Mouse (Mus musculus): ENCODE results near the gene Capza1. TPM values are rescaled to one million over a fixed set of nuclear protein-coding genes. Genes with fewer than 3 reads are reported as not detected.

Gene Capza1
- polyA plus RNA-seq, 2 experiments: 88.6 to 198 TPM

- H3K4me3 ChIP-seq (replicated peaks; ENCODE audit: low read length): no peak overlapping the region
- no peaks in the 10 kb centered on the region for H3K9me3 ChIP-seq (ENCODE audit: control insufficient read depth, low read length)
- peaks cover 7% of the 10 kb centered on the region; the same call in 1 of the 2 replicates for H3K36me3 ChIP-seq (ENCODE audit: control insufficient read depth, insufficient read depth, low read length)
- no peak overlapping the region for H3K4me2 ChIP-seq (replicated peaks; ENCODE audit: low read depth, low read length, severe bottlenecking)
- H3K4me1 ChIP-seq (ENCODE audit: control insufficient read depth, insufficient read depth, low read length): peaks cover 14% of the 10 kb centered on the region
- H3K27ac ChIP-seq (replicated peaks; ENCODE audit: low read depth, low read length): no peak overlapping the region
- no peaks in the 10 kb centered on the region for H3K27me3 ChIP-seq (ENCODE audit: control insufficient read depth, insufficient read depth, low read length)
- TF ChIP-seq POLR2A (IDR thresholded peaks at IDR 0.05; ENCODE audit: borderline replicate concordance, extremely low read depth, insufficient read depth, insufficient read length): no peak
- DNase-seq (ENCODE audit: low spot score) (no peak), ATAC-seq (ENCODE audit: low FRiP score, low read depth) (no peak)
- WGBS: 89% methylated on average over 4 of the region's 4 CpGs
- H3K9ac ChIP-seq (ENCODE audit: low read depth, low read length, severe bottlenecking): no peak overlapping the region
Measured at GRCm38 (mm10) chr3:104812254-104812653, 52.1 kb downstream of the Capza1 start.

- no peak overlapping the region for H3K4me3 ChIP-seq (replicated peaks; ENCODE audit: low read length)
- DNase-seq (ENCODE audit: low spot score) (no peak), ATAC-seq (ENCODE audit: low FRiP score, low read depth) (no peak)
- no peak overlapping the region for H3K27ac ChIP-seq (replicated peaks; ENCODE audit: low read depth, low read length)
- peaks cover 12% of the 10 kb centered on the region for H3K4me1 ChIP-seq (ENCODE audit: control insufficient read depth, insufficient read depth, low read length)
- no peaks in the 10 kb centered on the region for H3K27me3 ChIP-seq (ENCODE audit: control insufficient read depth, insufficient read depth, low read length)
- peaks cover 7% of the 10 kb centered on the region; the same call in 1 of the 2 replicates for H3K36me3 ChIP-seq (ENCODE audit: control insufficient read depth, insufficient read depth, low read length)
- TF ChIP-seq POLR2A (IDR thresholded peaks at IDR 0.05; ENCODE audit: borderline replicate concordance, extremely low read depth, insufficient read depth, insufficient read length): no peak
- H3K9ac ChIP-seq (ENCODE audit: low read depth, low read length, severe bottlenecking): no peak overlapping the region
- no peaks in the 10 kb centered on the region for H3K9me3 ChIP-seq (ENCODE audit: control insufficient read depth, low read length)
- WGBS: 32% methylated on average over 3 of the region's 3 CpGs
- no peak overlapping the region for H3K4me2 ChIP-seq (replicated peaks; ENCODE audit: low read depth, low read length, severe bottlenecking)
Measured at GRCm38 (mm10) chr3:104811752-104812151, 52.6 kb downstream of the Capza1 start.

- peaks cover 40% of the 10 kb centered on the region for H3K36me3 ChIP-seq (ENCODE audit: control insufficient read depth, insufficient read depth, low read length)
- TF ChIP-seq POLR2A (IDR thresholded peaks at IDR 0.05; ENCODE audit: borderline replicate concordance, extremely low read depth, insufficient read depth, insufficient read length): no peak
Measured at GRCm38 (mm10) chr3:104805539-104805938, 58.8 kb downstream of the Capza1 start.

GRCm38 (mm10) chr3:104804312-104804711 is 60.0 kb downstream of the Capza1 start:
- ATAC-seq (ENCODE audit: low FRiP score, low read depth): no peak
- no peaks in the 10 kb centered on the region for H3K27me3 ChIP-seq (ENCODE audit: control insufficient read depth, insufficient read depth, low read length)
- no peaks in the 10 kb centered on the region for H3K9me3 ChIP-seq (ENCODE audit: control insufficient read depth, low read length)
- TF ChIP-seq POLR2A (IDR thresholded peaks at IDR 0.05; ENCODE audit: borderline replicate concordance, extremely low read depth, insufficient read depth, insufficient read length): no peak
- H3K4me3 ChIP-seq (replicated peaks; ENCODE audit: low read length): no peak overlapping the region
- H3K9ac ChIP-seq (ENCODE audit: low read depth, low read length, severe bottlenecking): no peak overlapping the region
- no peak overlapping the region for H3K4me2 ChIP-seq (replicated peaks; ENCODE audit: low read depth, low read length, severe bottlenecking)
- DNase-seq (ENCODE audit: low spot score): no peak
- H3K4me1 ChIP-seq (ENCODE audit: control insufficient read depth, insufficient read depth, low read length): no peaks in the 10 kb centered on the region
- 91% methylated on average over 10 of the region's 10 CpGs for WGBS
- H3K27ac ChIP-seq (replicated peaks; ENCODE audit: low read depth, low read length): no peak overlapping the region
- H3K36me3 ChIP-seq (ENCODE audit: control insufficient read depth, insufficient read depth, low read length): peaks cover 52% of the 10 kb centered on the region

More at GRCm38 (mm10) chr3:104805539-104805938, 58.8 kb downstream of the Capza1 start:
- Histone ChIP-seq H3K9ac (ENCODE audit: low read depth, low read length, severe bottlenecking) (no peak overlapping the region), H3K4me3 (replicated peaks; ENCODE audit: low read length) (no peak overlapping the region), H3K27ac (replicated peaks; ENCODE audit: low read depth, low read length) (no peak overlapping the region), H3K9me3 (ENCODE audit: control insufficient read depth, low read length) (no peaks in the 10 kb centered on the region), H3K27me3 (ENCODE audit: control insufficient read depth, insufficient read depth, low read length) (no peaks in the 10 kb centered on the region), H3K4me1 (ENCODE audit: control insufficient read depth, insufficient read depth, low read length) (no peaks in the 10 kb centered on the region), H3K4me2 (replicated peaks; ENCODE audit: low read depth, low read length, severe bottlenecking) (no peak overlapping the region)
- DNase-seq (ENCODE audit: low spot score) (no peak), ATAC-seq (ENCODE audit: low FRiP score, low read depth) (no peak)
- WGBS: 86% methylated on average over 7 of the region's 9 CpGs

- Histone ChIP-seq H3K27ac (replicated peaks; ENCODE audit: low read depth, low read length) (no peak overlapping the region), H3K27me3 (ENCODE audit: control insufficient read depth, insufficient read depth, low read length) (no peaks in the 10 kb centered on the region), H3K4me3 (replicated peaks; ENCODE audit: low read length) (no peak overlapping the region), H3K9me3 (ENCODE audit: control insufficient read depth, low read length) (no peaks in the 10 kb centered on the region), H3K9ac (ENCODE audit: low read depth, low read length, severe bottlenecking) (no peak overlapping the region), H3K4me2 (replicated peaks; ENCODE audit: low read depth, low read length, severe bottlenecking) (no peak overlapping the region), H3K4me1 (ENCODE audit: control insufficient read depth, insufficient read depth, low read length) (no peaks in the 10 kb centered on the region), H3K36me3 (ENCODE audit: control insufficient read depth, insufficient read depth, low read length) (peaks cover 75% of the 10 kb centered on the region)
- WGBS: 89% methylated on average over 6 of the region's 6 CpGs
- ATAC-seq (ENCODE audit: low FRiP score, low read depth): no peak
- no peak for TF ChIP-seq POLR2A (IDR thresholded peaks at IDR 0.05; ENCODE audit: borderline replicate concordance, extremely low read depth, insufficient read depth, insufficient read length)
- no peak for DNase-seq (ENCODE audit: low spot score)
Measured at GRCm38 (mm10) chr3:104801481-104801880, 62.8 kb downstream of the Capza1 start.

- WGBS: 92% methylated on average over 11 of the region's 11 CpGs
- Histone ChIP-seq H3K27ac (replicated peaks; ENCODE audit: low read depth, low read length) (no peak overlapping the region), H3K4me2 (replicated peaks; ENCODE audit: low read depth, low read length, severe bottlenecking) (no peak overlapping the region), H3K27me3 (ENCODE audit: control insufficient read depth, insufficient read depth, low read length) (no peaks in the 10 kb centered on the region), H3K4me3 (replicated peaks; ENCODE audit: low read length) (no peak overlapping the region), H3K4me1 (ENCODE audit: control insufficient read depth, insufficient read depth, low read length) (peaks cover 4% of the 10 kb centered on the region), H3K9ac (ENCODE audit: low read depth, low read length, severe bottlenecking) (no peak overlapping the region), H3K36me3 (ENCODE audit: control insufficient read depth, insufficient read depth, low read length) (peaks cover 79% of the 10 kb centered on the region), H3K9me3 (ENCODE audit: control insufficient read depth, low read length) (no peaks in the 10 kb centered on the region)
- no peak for DNase-seq (ENCODE audit: low spot score)
- ATAC-seq (ENCODE audit: low FRiP score, low read depth): no peak
- TF ChIP-seq POLR2A (IDR thresholded peaks at IDR 0.05; ENCODE audit: borderline replicate concordance, extremely low read depth, insufficient read depth, insufficient read length): no peak
Measured at GRCm38 (mm10) chr3:104800681-104801080, 63.6 kb downstream of the Capza1 start.
